Mouse (Mus musculus) NIH3T3 (cell line): ENCODE measurements around the gene Mrpl38.
"Not testable (repeated sequence)": the region's sequence is repeated elsewhere in the genome, so short reads cannot be mapped to it uniquely, and the experiment has no call there.

Experiments used
- DNase-seq: peaks from one replicate; pipeline ENCODE4 v3.0.0-alpha.2; 2012; ENCODE audit warnings: low read depth

The Mrpl38 gene

GRCm38 (mm10) chr11:116143468-116143867 lies 4.8 kb upstream of the Mrpl38 start:
- no peak for DNase-seq

GRCm38 (mm10) chr11:116142211-116142991 lies 3.7 kb upstream of the Mrpl38 start:
- DNase-seq: peak; percentile 76

GRCm38 (mm10) chr11:116138096-116138467 lies 586 bp downstream of the Mrpl38 start:
- DNase-seq: no peak

GRCm38 (mm10) chr11:116134171-116134570 lies 4.5 kb downstream of the Mrpl38 start:
- no peak for DNase-seq

- peak; percentile 21 for DNase-seq
Observed at GRCm38 (mm10) chr11:116133497-116133896, 5.2 kb downstream of the Mrpl38 start.

- DNase-seq: peak; percentile 21
Observed at GRCm38 (mm10) chr11:116132366-116133333, 6.0 kb downstream of the Mrpl38 start.

GRCm38 (mm10) chr11:116131349-116132170 lies 7.1 kb downstream of the Mrpl38 start:
- no peak for DNase-seq

GRCm38 (mm10) chr11:116130488-116131205 lies 8.0 kb downstream of the Mrpl38 start, which contains the start of gene Trim65:
Gene Trim65, minus strand, starts transcription at chr11:116131128.
- DNase-seq: peak; percentile 95

GRCm38 (mm10) chr11:116129993-116130487 lies 8.6 kb downstream of the Mrpl38 start:
- peak; percentile 48 for DNase-seq

- DNase-seq: no peak
Observed at GRCm38 (mm10) chr11:116129091-116129790, 9.4 kb downstream of the Mrpl38 start.

GRCm38 (mm10) chr11:116127986-116128385 lies 10.7 kb downstream of the Mrpl38 start:
- DNase-seq: no peak

GRCm38 (mm10) chr11:116127156-116127980 lies 11.3 kb downstream of the Mrpl38 start, which contains the start of gene Trim47:
Gene Trim47, minus strand, starts transcription at chr11:116127210.
- peak; percentile 39 for DNase-seq

- DNase-seq: no peak
Observed at GRCm38 (mm10) chr11:116126261-116126660, 12.4 kb downstream of the Mrpl38 start.

GRCm38 (mm10) chr11:116121731-116122245 lies 16.9 kb downstream of the Mrpl38 start:
- DNase-seq: not testable (repeated sequence)

GRCm38 (mm10) chr11:116117819-116118218 lies 20.8 kb downstream of the Mrpl38 start:
- peak; percentile 64 for DNase-seq

- peak; percentile 86 for DNase-seq
Observed at GRCm38 (mm10) chr11:116117241-116117640, 21.4 kb downstream of the Mrpl38 start.

- no peak for DNase-seq
Observed at GRCm38 (mm10) chr11:116111611-116112203, 27.0 kb downstream of the Mrpl38 start.

- DNase-seq: no peak
Observed at GRCm38 (mm10) chr11:116111067-116111466, 27.6 kb downstream of the Mrpl38 start.

- peak; percentile 68 for DNase-seq
Observed at GRCm38 (mm10) chr11:116110540-116110939, 28.1 kb downstream of the Mrpl38 start.
